Mouse (Mus musculus) limb, embryonic 12.5 days (tissue): ENCODE data around the gene Aldh1a1. TPM values are rescaled to one million over a fixed set of nuclear protein-coding genes. Genes with fewer than 3 reads are reported as not detected.
"Not testable (repeated sequence)": the region's sequence is repeated elsewhere in the genome, so short reads cannot be mapped to it uniquely, and the experiment has no call there.

Experiments used
- ATAC-seq: fragments of 200-750 bp; cut with Nextera tagmentation; 2 replicates; pipeline ENCODE4 v1.8.0; 2017; ENCODE audit warnings: low read depth, moderate TSS enrichment; ENCODE audit not compliant: insufficient number of reproducible peaks, insufficient read depth, low FRiP score, low TSS enrichment
- H3K27ac ChIP-seq: fragments of 300-500 bp; sonication (generic); 2 replicates; pipeline ENCODE4 v1.5.1; 2016; ENCODE audit warnings: mild to moderate bottlenecking, moderate library complexity
- H3K27me3 ChIP-seq: fragments of 300-500 bp; sonication (generic); 2 replicates; pipeline ENCODE4 v1.6.1; 2016; ENCODE audit warnings: mild to moderate bottlenecking, moderate library complexity
- H3K36me3 ChIP-seq: fragments of 300-500 bp; sonication (generic); 2 replicates; pipeline ENCODE4 v1.6.1; 2016; ENCODE audit warnings: mild to moderate bottlenecking, moderate library complexity
- H3K4me1 ChIP-seq: fragments of 300-500 bp; sonication (generic); replicated peaks from 2 replicates; pipeline ENCODE4 v1.6.1; 2016
- H3K4me2 ChIP-seq: fragments of 300-500 bp; sonication (generic); 2 replicates; pipeline ENCODE4 v1.6.1; 2016; ENCODE audit warnings: mild to moderate bottlenecking, moderate library complexity
- H3K4me3 ChIP-seq: fragments of 300-500 bp; sonication (generic); replicated peaks from 2 replicates; pipeline ENCODE4 v1.5.1; 2016; ENCODE audit warnings: mild to moderate bottlenecking
- H3K9ac ChIP-seq: fragments of 300-500 bp; sonication (generic); replicated peaks from 2 replicates; pipeline ENCODE4 v1.6.1; 2016; ENCODE audit warnings: mild to moderate bottlenecking, moderate library complexity
- H3K9me3 ChIP-seq: fragments of 300-500 bp; sonication (generic); 2 replicates; pipeline ENCODE4 v1.6.1; 2016; ENCODE audit warnings: mild to moderate bottlenecking, moderate library complexity
- WGBS: fragments of 180-500 bp; shearing (Covaris S2); methylation state at CpG from one replicate; pipeline ENCODE4 v1.1.7; 2016; 5-methylcytosine and 5-hydroxymethylcytosine counted together
- polyA plus RNA-seq: library from polyadenylated mRNA; unstranded; fragments of >200 nt; fragmentation: Nextera tagmentation; extraction: Ambion mirVana; gene quantifications from 2 replicates; pipeline ENCODE4 v1.2.1, GENCODE M21; 2016

Gene Aldh1a1
- polyA plus RNA-seq, 1 experiment from 2014 or later: not detected

- H3K4me2 ChIP-seq: no peak overlapping the region
- H3K4me1 ChIP-seq: no peaks in the 10 kb centered on the region
- H3K36me3 ChIP-seq: no peaks in the 10 kb centered on the region
- WGBS: 60% methylated on average over 3 of the region's 3 CpGs
- H3K27ac ChIP-seq: no peak overlapping the region
- H3K27me3 ChIP-seq: no peaks in the 10 kb centered on the region
- H3K9ac ChIP-seq: no peak overlapping the region
- ATAC-seq: 0 out of 2 replicates have a peak, but pooled peaks have one; percentile 68
- no peak overlapping the region for H3K4me3 ChIP-seq
- no peaks in the 10 kb centered on the region for H3K9me3 ChIP-seq
Measured at GRCm38 (mm10) chr19:20601739-20602138, 109.2 kb downstream of the Aldh1a1 start.

GRCm38 (mm10) chr19:20603212-20603611, 110.7 kb downstream of the Aldh1a1 start:
- H3K9ac ChIP-seq: no peak overlapping the region
- H3K4me3 ChIP-seq: no peak overlapping the region
- H3K9me3 ChIP-seq: no peaks in the 10 kb centered on the region
- no peak overlapping the region for H3K4me2 ChIP-seq
- 82% methylated on average over 1 of the region's 1 CpGs for WGBS
- H3K27ac ChIP-seq: no peak overlapping the region
- no peaks in the 10 kb centered on the region for H3K4me1 ChIP-seq
- H3K27me3 ChIP-seq: no peaks in the 10 kb centered on the region
- no peaks in the 10 kb centered on the region for H3K36me3 ChIP-seq
- ATAC-seq: no peak

DNA sequence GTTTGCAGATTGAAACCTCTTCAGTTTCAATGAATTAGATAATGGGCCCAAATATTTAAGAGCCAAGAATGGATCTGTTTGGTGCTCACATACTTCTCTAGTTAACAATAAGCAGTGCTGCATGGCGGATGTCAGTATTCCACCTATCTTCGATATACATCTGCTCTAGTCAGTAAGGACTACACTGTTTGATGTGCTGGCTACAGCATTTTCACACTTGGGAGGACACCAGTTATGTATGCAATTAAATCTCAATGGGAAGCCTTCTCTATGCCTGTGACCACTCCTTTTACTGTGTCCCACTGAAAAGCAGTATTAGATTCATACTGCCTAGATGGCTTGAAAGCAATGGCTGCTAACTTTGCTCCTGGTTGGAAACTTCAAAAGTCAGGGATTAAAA, 111.4 kb downstream of the Aldh1a1 start:
- H3K4me2 ChIP-seq: no peak overlapping the region
- no peaks in the 10 kb centered on the region for H3K36me3 ChIP-seq
- no peaks in the 10 kb centered on the region for H3K27me3 ChIP-seq
- no peaks in the 10 kb centered on the region for H3K4me1 ChIP-seq
- H3K9me3 ChIP-seq: no peaks in the 10 kb centered on the region
- H3K27ac ChIP-seq: no peak overlapping the region
- ATAC-seq: no peak
- no peak overlapping the region for H3K9ac ChIP-seq
- H3K4me3 ChIP-seq: no peak overlapping the region
- WGBS: 90% methylated on average over 2 of the region's 2 CpGs

DNA sequence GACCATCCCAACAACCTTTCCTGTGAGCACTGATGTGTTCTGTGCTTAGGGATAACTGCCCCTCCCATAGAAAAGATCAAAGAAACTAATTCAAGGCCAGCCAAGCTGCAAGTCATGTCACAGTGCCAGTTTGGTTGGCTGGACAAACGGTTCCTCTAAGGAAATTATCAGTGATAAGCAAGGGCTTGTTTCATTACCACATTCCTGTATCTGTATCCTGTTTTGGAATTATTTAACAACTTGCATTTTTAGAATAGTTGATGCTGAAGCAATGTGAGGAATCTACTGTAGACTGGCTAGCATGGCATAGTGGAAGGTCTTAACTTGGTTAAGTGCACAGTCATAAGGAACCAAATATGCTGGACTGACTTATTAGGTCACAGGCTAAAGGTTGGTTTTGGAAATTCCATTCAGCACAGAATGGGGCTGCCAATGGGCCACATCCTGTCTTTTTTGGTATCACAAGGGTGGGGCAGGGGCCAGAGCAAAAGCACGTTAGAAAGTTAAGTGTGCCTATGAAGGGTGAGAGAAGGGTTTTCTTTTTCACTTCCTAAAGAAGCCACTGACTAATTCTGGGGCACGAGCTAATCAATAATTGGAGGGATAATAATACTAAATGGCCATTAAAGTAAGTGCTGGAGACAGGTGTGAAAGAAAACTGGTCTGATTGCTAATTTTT, 121.9 kb downstream of the Aldh1a1 start:
- Histone ChIP-seq H3K27me3 (no peaks in the 10 kb centered on the region), H3K9me3 (no peaks in the 10 kb centered on the region), H3K4me3 (no peak overlapping the region), H3K36me3 (no peaks in the 10 kb centered on the region), H3K27ac (no peak overlapping the region), H3K9ac (no peak overlapping the region), H3K4me1 (no peaks in the 10 kb centered on the region), H3K4me2 (no peak overlapping the region)
- no peak for ATAC-seq
- WGBS: 64% methylated on average over 3 of the region's 3 CpGs

GRCm38 (mm10) chr19:20622434-20622833, 129.9 kb downstream of the Aldh1a1 start:
- Histone ChIP-seq H3K27ac (no peak overlapping the region), H3K9me3 (no peaks in the 10 kb centered on the region), H3K4me3 (no peak overlapping the region), H3K27me3 (no peaks in the 10 kb centered on the region), H3K4me2 (no peak overlapping the region), H3K9ac (no peak overlapping the region), H3K36me3 (no peaks in the 10 kb centered on the region), H3K4me1 (no peaks in the 10 kb centered on the region)
- WGBS: 83% methylated on average over 2 of the region's 2 CpGs
- ATAC-seq: no peak

GRCm38 (mm10) chr19:20623416-20623815, 130.9 kb downstream of the Aldh1a1 start:
- Histone ChIP-seq H3K9me3 (no peaks in the 10 kb centered on the region), H3K36me3 (no peaks in the 10 kb centered on the region), H3K27me3 (no peaks in the 10 kb centered on the region), H3K9ac (no peak overlapping the region), H3K27ac (no peak overlapping the region), H3K4me3 (no peak overlapping the region), H3K4me2 (no peak overlapping the region), H3K4me1 (no peaks in the 10 kb centered on the region)
- 68% methylated on average over 10 of the region's 10 CpGs for WGBS
- ATAC-seq: no peak

- no peaks in the 10 kb centered on the region for H3K9me3 ChIP-seq
- H3K4me2 ChIP-seq: no peak overlapping the region
- no peak overlapping the region for H3K27ac ChIP-seq
- ATAC-seq: no peak
- no peaks in the 10 kb centered on the region for H3K36me3 ChIP-seq
- no peaks in the 10 kb centered on the region for H3K4me1 ChIP-seq
- 90% methylated on average over 1 of the region's 1 CpGs for WGBS
- no peaks in the 10 kb centered on the region for H3K27me3 ChIP-seq
- H3K9ac ChIP-seq: no peak overlapping the region
- H3K4me3 ChIP-seq: no peak overlapping the region
Measured at GRCm38 (mm10) chr19:20631020-20631419, 138.5 kb downstream of the Aldh1a1 start.

DNA sequence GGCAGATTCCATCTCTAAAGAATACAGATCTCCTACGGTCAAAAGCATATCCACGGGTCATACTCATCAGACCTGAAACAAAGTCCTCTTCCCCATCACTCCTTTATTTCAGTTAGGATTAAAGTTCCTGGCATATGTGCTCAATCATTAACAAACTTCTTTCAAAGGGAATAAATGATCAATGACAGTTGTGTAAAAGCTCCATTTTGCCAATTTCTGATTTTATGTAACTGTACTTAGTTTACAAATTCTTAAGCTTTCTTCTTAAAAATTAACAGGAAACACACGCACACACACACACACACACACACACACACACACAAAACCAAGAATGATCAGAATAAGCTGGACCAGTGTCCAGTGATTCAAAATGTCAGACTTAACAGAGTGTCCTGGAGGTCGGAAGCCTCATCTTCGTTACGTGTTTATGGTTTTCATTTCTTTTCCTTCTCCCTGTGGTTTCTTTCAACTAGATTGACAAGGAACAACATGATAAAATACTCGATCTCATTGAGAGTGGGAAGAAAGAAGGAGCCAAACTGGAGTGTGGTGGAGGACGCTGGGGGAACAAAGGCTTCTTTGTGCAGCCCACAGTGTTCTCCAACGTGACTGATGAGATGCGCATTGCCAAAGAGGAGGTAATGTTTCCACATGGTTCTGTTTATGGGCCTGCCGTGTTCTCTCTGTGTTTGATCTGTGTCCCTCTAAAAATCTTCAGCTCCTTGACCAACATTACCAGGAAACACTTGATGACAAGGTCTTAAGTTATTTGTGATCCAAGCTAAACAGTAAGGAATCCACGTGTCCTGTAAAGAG, 141.6 kb downstream of the Aldh1a1 start:
- H3K4me1 ChIP-seq: no peaks in the 10 kb centered on the region
- no peak for ATAC-seq
- WGBS: 66% methylated on average over 12 of the region's 12 CpGs
- H3K4me2 ChIP-seq: no peak overlapping the region
- H3K9me3 ChIP-seq: no peaks in the 10 kb centered on the region
- no peak overlapping the region for H3K9ac ChIP-seq
- H3K27me3 ChIP-seq: no peaks in the 10 kb centered on the region
- H3K27ac ChIP-seq: no peak overlapping the region
- H3K4me3 ChIP-seq: no peak overlapping the region
- H3K36me3 ChIP-seq: no peaks in the 10 kb centered on the region

DNA sequence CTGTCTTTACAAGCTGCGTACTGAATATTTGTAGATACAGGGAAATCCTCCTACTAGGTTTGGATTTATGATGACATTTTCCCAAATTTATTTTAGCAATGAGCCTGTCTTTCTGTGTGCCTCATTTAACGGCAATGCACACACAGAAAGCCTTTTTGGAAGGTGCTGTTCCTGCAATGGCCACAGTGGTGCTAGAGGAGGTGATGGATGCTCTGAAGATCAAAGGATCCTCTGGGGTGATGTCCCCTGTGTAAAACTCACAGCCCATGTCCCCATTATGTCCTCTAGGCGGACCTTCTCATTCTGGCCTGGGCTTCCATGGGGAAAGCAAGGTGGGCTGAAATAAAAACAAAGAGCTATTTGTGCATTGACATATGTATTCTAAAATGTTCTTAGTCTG, 151.8 kb downstream of the Aldh1a1 start:
- H3K4me2 ChIP-seq: no peak overlapping the region
- ATAC-seq: no peak
- H3K27me3 ChIP-seq: no peaks in the 10 kb centered on the region
- H3K9ac ChIP-seq: no peak overlapping the region
- 56% methylated on average over 3 of the region's 3 CpGs for WGBS
- no peaks in the 10 kb centered on the region for H3K9me3 ChIP-seq
- H3K36me3 ChIP-seq: no peaks in the 10 kb centered on the region
- H3K4me3 ChIP-seq: no peak overlapping the region
- H3K4me1 ChIP-seq: no peaks in the 10 kb centered on the region
- no peak overlapping the region for H3K27ac ChIP-seq

- not testable (repeated sequence) for ATAC-seq, H3K9me3 ChIP-seq
Measured at GRCm38 (mm10) chr19:20647496-20647895, 155.0 kb downstream of the Aldh1a1 start.

GRCm38 (mm10) chr19:20650008-20650407, 157.5 kb downstream of the Aldh1a1 start:
- H3K4me2 ChIP-seq: no peak overlapping the region
- H3K4me3 ChIP-seq: no peak overlapping the region
- H3K36me3 ChIP-seq: no peaks in the 10 kb centered on the region
- no peak for ATAC-seq
- no peak overlapping the region for H3K27ac ChIP-seq
- H3K27me3 ChIP-seq: no peaks in the 10 kb centered on the region
- no peak overlapping the region for H3K9ac ChIP-seq
- H3K4me1 ChIP-seq: 0 out of 2 replicates have a peak, but pooled peaks cover 4% of the 10 kb centered on the region
- H3K9me3 ChIP-seq: no peaks in the 10 kb centered on the region
- WGBS: 34% methylated on average over 2 of the region's 2 CpGs

More at GRCm38 (mm10) chr19:20647496-20647895, 155.0 kb downstream of the Aldh1a1 start:
- H3K9ac ChIP-seq, H3K4me1 ChIP-seq, H3K4me3 ChIP-seq, H3K27ac ChIP-seq, H3K4me2 ChIP-seq, H3K36me3 ChIP-seq, H3K27me3 ChIP-seq: not testable (repeated sequence)
